Mouse (Mus musculus) spleen, adult 2 months (tissue): Measurements from ENCODE around the gene Orc3. TPM values are rescaled to one million over a fixed set of nuclear protein-coding genes. Genes with fewer than 3 reads are reported as not detected.

Experiments
- DNase-seq, 2 experiments: peaks; one replicate each; pipeline versions ENCODE4 v3.0.0 to v3.0.0-alpha.2; 2012 to 2021; ENCODE audit warnings: low spot score in 2 of 2, low read depth in 1 of 2
- H3K27ac ChIP-seq: fragments of 200-500 bp; 2 replicates; pipeline ENCODE4 v1.5.1; 2012; ENCODE audit warnings: low read length, inconsistent platforms; ENCODE audit not compliant: insufficient read depth
- H3K27me3 ChIP-seq: fragments of 200-500 bp; 2 replicates; pipeline ENCODE4 v1.6.1; 2012; ENCODE audit warnings: mild to moderate bottlenecking, moderate library complexity, low read length, inconsistent platforms; ENCODE audit not compliant: control insufficient read depth, insufficient read depth
- H3K36me3 ChIP-seq: fragments of 200-500 bp; 2 replicates; pipeline ENCODE4 v1.6.1; 2012; ENCODE audit warnings: mild to moderate bottlenecking, low read length, inconsistent platforms; ENCODE audit not compliant: control insufficient read depth, insufficient read depth
- H3K4me1 ChIP-seq: fragments of 200-500 bp; 2 replicates; pipeline ENCODE4 v1.6.1; 2011; ENCODE audit warnings: inconsistent platforms; ENCODE audit not compliant: control insufficient read depth, insufficient read depth, insufficient read length
- H3K4me3 ChIP-seq: fragments of 200-500 bp; 2 replicates; pipeline ENCODE4 v1.5.1; 2011; ENCODE audit warnings: mild to moderate bottlenecking, inconsistent platforms; ENCODE audit not compliant: insufficient read depth, insufficient read length; ENCODE audit errors: extremely low read depth
- CTCF ChIP-seq: fragments of 200-500 bp; IDR thresholded peaks from 2 replicates; pipeline ENCODE4 v1.5.1; 2011; ENCODE audit warnings: mild to moderate bottlenecking, inconsistent platforms; ENCODE audit not compliant: insufficient read depth, insufficient read length, insufficient replicate concordance; ENCODE audit errors: extremely low read depth
- POLR2A ChIP-seq: fragments of 200-500 bp; IDR thresholded peaks from 2 replicates; pipeline ENCODE4 v1.6.1; 2011; ENCODE audit warnings: low read depth, low read length, inconsistent platforms
- WGBS: fragments of 180-500 bp; shearing (Covaris S2); methylation state at CpG from one replicate; pipeline ENCODE4 v1.1.7; 2018; 5-methylcytosine and 5-hydroxymethylcytosine counted together
- polyA plus RNA-seq: library from polyadenylated mRNA; depleted of rRNA; stranded (reverse); fragments of >200 nt; gene quantifications from 2 replicates; pipeline ENCODE4 v1.2.3, GENCODE M21; 2012; rRNA removed

Gene Orc3
- 9.2 and 11.5 TPM in 2 replicates for polyA plus RNA-seq

DNA sequence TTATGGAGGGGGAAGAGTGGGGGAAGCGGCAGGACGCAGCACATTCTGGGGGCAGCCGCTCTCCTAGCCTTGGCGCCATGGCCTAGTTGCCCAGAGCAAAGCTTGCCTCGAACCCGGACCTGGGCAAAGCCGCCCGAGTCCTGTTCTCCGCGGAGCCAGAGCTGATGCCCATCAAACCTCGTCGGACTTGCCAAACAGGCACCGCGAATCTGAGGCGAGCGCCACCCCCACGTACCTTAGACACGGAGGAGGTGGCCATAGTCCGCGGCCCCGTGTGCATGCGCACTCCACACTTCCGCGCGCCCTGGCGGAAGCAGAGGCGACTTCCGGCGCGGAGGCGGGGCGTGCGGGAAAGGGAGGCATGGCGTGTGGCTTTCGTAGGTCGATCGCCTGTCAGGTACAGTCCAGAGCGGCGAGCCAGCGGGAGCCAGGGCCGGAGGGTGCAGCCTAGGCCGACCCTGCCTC lies at the start of gene Orc3, which contains the start of gene Rars2:
Gene Orc3, minus strand, starts transcription at position 315 of the 465 bp plus-strand sequence.
Gene Rars2, plus strand, starts transcription at position 328 of the 465 bp plus-strand sequence.
- Histone ChIP-seq H3K4me3 (peak within 1 kb of the TSS; percentile 96), H3K4me1 (peaks cover 7% of the 10 kb centered on the region; the same call in 1 of the 2 replicates), H3K36me3 (peaks cover 1% of the 10 kb centered on the region; the same call in 1 of the 2 replicates), H3K27me3 (no peaks in the 10 kb centered on the region), H3K27ac (peak within 1 kb of the TSS; percentile 67)
- peak; percentile 86 for TF ChIP-seq POLR2A
- no peak for TF ChIP-seq CTCF
- DNase-seq, result peak; percentile 78 to 90
- WGBS, result under 1% methylated on average over 42 of the region's 42 CpGs

DNA sequence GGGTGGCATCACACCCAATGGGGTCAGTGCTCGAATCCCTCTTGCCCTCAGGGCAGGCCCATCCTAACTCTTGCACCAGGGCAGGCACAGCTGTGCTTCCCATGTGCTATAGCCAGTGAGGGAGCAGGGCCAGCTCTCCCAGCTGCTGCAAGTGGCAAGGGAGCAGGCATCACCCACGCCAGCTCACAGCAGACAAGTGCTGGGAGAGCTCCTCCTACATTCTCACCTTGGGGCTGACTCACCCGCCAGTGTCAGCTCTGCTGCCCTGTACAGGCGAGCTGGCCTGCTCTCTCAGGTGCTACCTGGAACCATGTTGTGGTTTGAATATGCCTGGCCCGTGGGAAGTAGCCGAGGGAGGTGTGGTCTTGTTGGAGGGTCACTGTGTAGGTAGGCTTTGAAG lies 47.2 kb upstream of the Orc3 start:
- no peaks in the 10 kb centered on the region for H3K27me3 ChIP-seq
- H3K36me3 ChIP-seq, result peaks cover 31% of the 10 kb centered on the region
- H3K4me3 ChIP-seq, result no peak overlapping the region
- H3K4me1 ChIP-seq, result no peaks in the 10 kb centered on the region
- TF ChIP-seq POLR2A (no peak), CTCF (no peak)
- H3K27ac ChIP-seq, result no peak overlapping the region
- DNase-seq, result no peak
- WGBS, result 88% methylated on average over 6 of the region's 6 CpGs

DNA sequence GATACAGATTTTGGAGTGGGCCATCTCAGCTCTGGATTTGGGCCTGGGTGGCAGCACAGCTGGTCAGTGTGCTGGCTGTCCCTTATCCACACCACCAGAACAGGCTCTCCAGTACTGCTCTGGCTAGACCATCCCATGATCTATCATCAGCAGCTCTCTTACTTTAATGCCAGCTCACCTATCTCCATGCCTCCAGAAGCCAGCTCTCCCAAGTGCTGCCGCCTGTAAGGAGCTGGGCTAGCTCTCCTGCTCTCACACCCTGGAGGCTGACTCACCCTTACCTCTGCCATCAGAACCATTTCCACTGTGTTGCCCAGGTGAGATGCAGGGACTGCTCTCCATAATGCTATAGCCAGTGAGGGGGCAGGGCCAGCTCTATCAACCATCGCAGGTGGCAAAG lies 46.8 kb upstream of the Orc3 start:
- Histone ChIP-seq H3K36me3 (peaks cover 31% of the 10 kb centered on the region), H3K27ac (no peak overlapping the region), H3K27me3 (no peaks in the 10 kb centered on the region), H3K4me1 (no peaks in the 10 kb centered on the region), H3K4me3 (no peak overlapping the region)
- no peak for TF ChIP-seq CTCF
- TF ChIP-seq POLR2A, result no peak
- DNase-seq, result no peak
- 95% methylated on average over 2 of the region's 2 CpGs for WGBS

DNA sequence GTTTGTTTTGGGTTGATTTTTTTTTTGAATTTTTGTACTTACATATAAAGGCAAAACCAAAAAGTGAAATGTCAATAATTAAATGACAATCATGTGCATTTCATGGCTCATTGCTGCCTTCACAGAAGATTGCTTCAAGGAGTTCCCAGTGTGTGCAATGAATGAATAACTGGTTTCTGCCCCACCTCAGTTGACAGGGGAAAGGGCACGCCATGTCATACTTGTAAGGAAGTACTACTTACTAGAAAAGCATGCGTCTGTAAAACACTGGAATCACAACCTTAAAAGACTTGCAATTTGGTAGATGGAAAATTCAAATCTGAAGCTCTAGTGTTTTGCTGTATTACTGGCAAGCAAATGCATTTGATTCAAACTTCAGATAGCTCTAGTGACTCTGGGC lies 44.3 kb upstream of the Orc3 start:
- Histone ChIP-seq H3K36me3 (peaks cover 34% of the 10 kb centered on the region), H3K4me1 (no peaks in the 10 kb centered on the region), H3K4me3 (no peak overlapping the region), H3K27me3 (no peaks in the 10 kb centered on the region), H3K27ac (no peak overlapping the region)
- WGBS, result 89% methylated on average over 2 of the region's 2 CpGs
- no peak for DNase-seq
- TF ChIP-seq POLR2A, result no peak
- no peak for TF ChIP-seq CTCF

DNA sequence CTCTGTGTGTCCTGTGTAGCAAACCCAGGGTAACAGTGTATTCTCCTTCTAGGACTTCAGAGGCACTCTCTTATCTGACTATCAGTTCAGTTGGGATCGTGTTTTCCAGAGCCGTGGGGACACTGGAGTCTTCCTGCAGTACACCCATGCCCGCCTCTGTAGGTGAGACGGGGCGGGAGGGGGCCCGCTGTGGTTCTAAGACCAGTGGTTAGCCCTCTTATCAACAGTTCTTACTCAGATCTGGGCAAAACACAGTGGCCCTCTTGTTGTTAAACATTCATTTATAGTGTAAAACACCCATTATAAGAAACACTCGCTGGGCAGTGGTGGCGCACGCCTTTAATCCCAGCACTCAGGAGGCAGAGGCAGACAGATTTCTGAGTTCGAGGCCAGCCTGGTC lies 41.4 kb upstream of the Orc3 start:
- Histone ChIP-seq H3K36me3 (peaks cover 30% of the 10 kb centered on the region), H3K4me1 (peaks cover 2% of the 10 kb centered on the region; the same call in 1 of the 2 replicates), H3K4me3 (no peak overlapping the region), H3K27ac (no peak overlapping the region), H3K27me3 (no peaks in the 10 kb centered on the region)
- 96% methylated on average over 10 of the region's 10 CpGs for WGBS
- DNase-seq, result no peak
- TF ChIP-seq POLR2A, result no peak
- TF ChIP-seq CTCF, result no peak

DNA sequence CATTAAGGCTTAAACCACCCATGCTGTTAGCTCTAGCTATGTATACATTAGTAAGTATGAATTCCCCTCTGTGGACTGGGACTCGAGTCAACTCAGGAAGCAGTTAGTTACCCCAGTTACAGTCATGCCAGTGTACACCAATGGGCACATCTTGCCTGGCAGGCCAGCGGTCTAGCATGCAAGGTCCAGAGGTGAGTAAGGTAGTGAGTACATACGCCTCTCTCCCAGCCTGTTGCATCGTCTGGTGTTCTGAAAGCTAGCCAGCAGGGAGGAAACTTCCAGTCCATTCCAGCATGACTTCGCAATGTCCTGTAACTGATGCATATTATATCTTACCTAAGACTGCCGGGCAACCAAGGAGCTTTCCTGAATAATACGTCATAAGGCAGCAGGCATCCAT lies 38.4 kb upstream of the Orc3 start:
- Histone ChIP-seq H3K27ac (0 out of 2 replicates have a peak overlapping the region, but pooled peaks have one; percentile 18), H3K4me1 (peaks cover 2% of the 10 kb centered on the region; the same call in 1 of the 2 replicates), H3K4me3 (no peak overlapping the region), H3K36me3 (peaks cover 22% of the 10 kb centered on the region), H3K27me3 (no peaks in the 10 kb centered on the region)
- no peak for TF ChIP-seq CTCF
- TF ChIP-seq POLR2A, result no peak
- DNase-seq, result no peak
- WGBS, result 79% methylated on average over 7 of the region's 7 CpGs

DNA sequence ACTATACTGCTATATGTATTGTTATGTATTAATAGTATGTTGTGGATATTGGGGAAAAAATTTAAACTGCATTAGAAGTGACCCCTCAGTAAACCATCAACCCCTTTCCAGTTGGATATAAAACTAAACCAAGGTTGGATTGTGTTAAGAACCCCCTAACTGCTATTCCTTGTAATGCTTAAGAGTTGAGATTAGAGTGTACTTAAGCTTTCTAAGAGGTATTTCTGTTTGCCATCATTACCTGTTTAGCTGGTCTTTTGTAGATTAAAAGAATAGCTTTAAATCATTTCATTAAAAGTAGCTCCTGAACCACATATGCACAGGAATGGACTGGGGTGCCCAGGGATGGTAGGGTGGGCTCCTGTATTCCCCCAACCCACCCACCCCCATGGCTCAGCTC lies 30.0 kb upstream of the Orc3 start:
- no peaks in the 10 kb centered on the region for H3K4me1 ChIP-seq
- DNase-seq, result no peak
- peaks cover 23% of the 10 kb centered on the region for H3K36me3 ChIP-seq
- H3K27ac ChIP-seq, result no peak overlapping the region
- TF ChIP-seq CTCF, result no peak
- no peak for TF ChIP-seq POLR2A
- H3K27me3 ChIP-seq, result no peaks in the 10 kb centered on the region
- H3K4me3 ChIP-seq, result no peak overlapping the region

DNA sequence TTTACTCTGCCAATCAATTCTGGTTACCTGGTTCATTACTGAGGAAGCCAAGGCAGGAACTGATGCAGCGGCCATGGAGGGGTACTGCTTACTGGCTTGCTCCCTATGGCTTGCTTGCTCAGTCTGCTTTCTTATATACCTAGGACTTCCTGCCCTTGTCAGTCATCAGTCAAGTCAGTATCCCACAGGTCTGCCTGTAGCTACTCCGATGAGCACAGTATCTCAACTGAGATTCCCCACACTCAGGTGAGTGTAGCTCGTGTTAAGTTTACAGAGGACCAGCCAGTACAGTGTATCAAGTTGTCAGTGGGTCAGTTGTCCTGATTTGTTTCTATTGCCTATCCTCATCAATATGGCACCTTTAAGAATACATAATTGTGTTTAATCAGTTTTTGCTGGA lies 26.0 kb upstream of the Orc3 start:
- no peak for DNase-seq
- WGBS, result 98% methylated on average over 3 of the region's 3 CpGs
- peaks cover 17% of the 10 kb centered on the region for H3K36me3 ChIP-seq
- no peaks in the 10 kb centered on the region for H3K4me1 ChIP-seq
- no peak overlapping the region for H3K4me3 ChIP-seq
- H3K27me3 ChIP-seq, result no peaks in the 10 kb centered on the region
- TF ChIP-seq POLR2A, result no peak
- TF ChIP-seq CTCF, result no peak
- no peak overlapping the region for H3K27ac ChIP-seq
